In genomic region chr4:33285448-33285847, GRCm38 (mm10) we compare ENCODE assay signal across 24 mouse cellular contexts. TPM values are rescaled to one million over a fixed set of nuclear protein-coding genes. Genes with fewer than 3 reads are reported as not detected.
DNase-seq lines count a peak whose midpoint lies in the region; ATAC-seq lines count a peak whose summit lies in the region.
"Had no signal": no experiment of that assay in that cellular context is flagged by ENCODE, and none has a peak within 500 bp of the region (broad histone marks: within the 10 kb centered on the region; RNA-seq: fewer than 3 reads in every experiment).

No protein-coding gene starts in this region.

- 93% methylated on average over 8 of the region's 8 CpGs for WGBS in kidney, embryonic 14.5 days
- 89% methylated on average over 8 of the region's 8 CpGs for WGBS in forebrain, embryonic 13.5 days

- no peak for ATAC-seq in kidney, embryonic 14.5 days (ENCODE audit: low FRiP score, low TSS enrichment)
- 0 out of 2 replicates have a peak, but pooled peaks have one; percentile 35 for ATAC-seq in megakaryocyte progenitor cell, adult 5-6 weeks (replicated peaks; ENCODE audit: poor library complexity)
- ATAC-seq in forebrain, embryonic 13.5 days: no peak
- ATAC-seq: activated CD4-positive, CD25-positive, alpha-beta regulatory T cell, adult 4 months; forebrain, embryonic 15.5 days; Patski had no signal

- H3K27ac ChIP-seq in kidney, embryonic 14.5 days (ENCODE audit: low read depth, low read length): no peak overlapping the region
- H3K27ac ChIP-seq in forebrain, embryonic 13.5 days: no peak overlapping the region
- H3K27ac ChIP-seq: embryonic facial prominence, embryonic 15.5 days; forebrain, embryonic 10.5 days; forebrain, embryonic 15.5 days; heart, adult 2 months; hindbrain, embryonic 10.5 days; hindbrain, embryonic 14.5 days had no signal

- DNase-seq in kidney, adult 11 months: peak; percentile 43
- peak; percentile 51 for DNase-seq in kidney, adult 9 months
- no peak for DNase-seq in kidney, postnatal 4 days
- peak; percentile 40 for DNase-seq in kidney, postnatal 14 days
- DNase-seq in B cell, adult 2 months: no peak
- DNase-seq: adrenal gland, postnatal 14 days; cerebellum, adult 18-20 months; cerebellum, postnatal 10 days; embryo, embryonic 11 days; gastrocnemius, postnatal 36 days; heart, adult 2 months had no signal

- no peaks in the 10 kb centered on the region for H3K9me3 ChIP-seq in kidney, embryonic 14.5 days (ENCODE audit: control insufficient read depth, low read length)
- H3K9me3 ChIP-seq in forebrain, embryonic 13.5 days (replicated peaks): no peaks in the 10 kb centered on the region
- H3K9me3 ChIP-seq: embryonic facial prominence, embryonic 15.5 days; forebrain, embryonic 10.5 days; forebrain, embryonic 15.5 days; heart, embryonic 12.5 days; hindbrain, embryonic 10.5 days had no signal

- no peaks in the 10 kb centered on the region for H3K36me3 ChIP-seq in kidney, embryonic 14.5 days (ENCODE audit: control insufficient read depth, insufficient read depth, low read length)
- H3K36me3 ChIP-seq in forebrain, embryonic 13.5 days (ENCODE audit: poor library complexity, severe bottlenecking): no peaks in the 10 kb centered on the region
- H3K36me3 ChIP-seq: embryonic facial prominence, embryonic 15.5 days; forebrain, embryonic 10.5 days; forebrain, embryonic 15.5 days; heart, embryonic 12.5 days; hindbrain, embryonic 10.5 days had no signal

- H3K4me3 ChIP-seq in kidney, embryonic 14.5 days (ENCODE audit: low read length): no peak overlapping the region
- no peak overlapping the region for H3K4me3 ChIP-seq in forebrain, embryonic 13.5 days
- H3K4me3 ChIP-seq: embryonic facial prominence, embryonic 15.5 days; erythroblast, embryonic 14.5 days; forebrain, embryonic 10.5 days; forebrain, embryonic 15.5 days; heart, adult 2 months; heart, embryonic 12.5 days; hindbrain, embryonic 10.5 days had no signal

- no peaks in the 10 kb centered on the region for H3K4me1 ChIP-seq in kidney, embryonic 14.5 days (ENCODE audit: control insufficient read depth, insufficient read depth, low read length)
- no peaks in the 10 kb centered on the region for H3K4me1 ChIP-seq in forebrain, embryonic 13.5 days
- H3K4me1 ChIP-seq: forebrain, embryonic 10.5 days; forebrain, embryonic 15.5 days; hindbrain, embryonic 10.5 days had no signal

- no peaks in the 10 kb centered on the region for H3K27me3 ChIP-seq in kidney, embryonic 14.5 days (ENCODE audit: control insufficient read depth, insufficient read depth, low read length)
- no peaks in the 10 kb centered on the region for H3K27me3 ChIP-seq in forebrain, embryonic 13.5 days
- H3K27me3 ChIP-seq: CH12.LX; embryonic facial prominence, embryonic 15.5 days; forebrain, embryonic 15.5 days; heart, embryonic 12.5 days; Patski had no signal

- H3K4me2 ChIP-seq in kidney, embryonic 14.5 days (replicated peaks; ENCODE audit: low read depth, low read length): no peak overlapping the region
- no peak overlapping the region for H3K4me2 ChIP-seq in forebrain, embryonic 13.5 days
- H3K4me2 ChIP-seq: embryonic facial prominence, embryonic 15.5 days; forebrain, embryonic 15.5 days; heart, embryonic 12.5 days; hindbrain, embryonic 14.5 days had no signal

- H3K9ac ChIP-seq in kidney, embryonic 14.5 days (ENCODE audit: low read depth, low read length): no peak overlapping the region
- no peak overlapping the region for H3K9ac ChIP-seq in forebrain, embryonic 13.5 days
- H3K9ac ChIP-seq: embryonic facial prominence, embryonic 15.5 days; forebrain, embryonic 15.5 days; heart, embryonic 12.5 days; hindbrain, embryonic 14.5 days had no signal

RNA-seq across cellular contexts. Expression of gene Pnrc1, which starts 4.5 kb away (rescaled TPM):
- 99.0 and 113 TPM in 2 replicates for polyA plus RNA-seq in kidney, embryonic 14.5 days (2014; fragmentation: Nextera tagmentation; extraction: Ambion mirVana)
- total RNA-seq in megakaryocyte progenitor cell, adult 5-6 weeks (2015): 155 and 182 TPM in 2 replicates
- 91.2 and 96.2 TPM in 2 replicates for total RNA-seq in megakaryocyte progenitor cell, adult 5-6 weeks (2017)
- 76.4 and 85.7 TPM in 2 replicates for polyA plus RNA-seq in forebrain, embryonic 13.5 days (2015; fragmentation: Nextera tagmentation; extraction: Ambion mirVana)

RNA-seq across cellular contexts. Expression of gene Rngtt, which starts 24.7 kb away (rescaled TPM):
- polyA plus RNA-seq in kidney, embryonic 14.5 days (2014; fragmentation: Nextera tagmentation; extraction: Ambion mirVana): 22.4 and 26.7 TPM in 2 replicates
- 26.5 and 30.9 TPM in 2 replicates for total RNA-seq in megakaryocyte progenitor cell, adult 5-6 weeks (2015)
- 30.6 and 45.3 TPM in 2 replicates for total RNA-seq in megakaryocyte progenitor cell, adult 5-6 weeks (2017)
- 35.1 and 36.6 TPM in 2 replicates for polyA plus RNA-seq in forebrain, embryonic 13.5 days (2015; fragmentation: Nextera tagmentation; extraction: Ambion mirVana)

Comparison
In these comparisons a context has a peak if more than half of its experiments do, and no peak if none do; other contexts are left out.
1. DNase-seq: peak in kidney, adult 11 months (single experiment), kidney, adult 9 months (single experiment) and kidney, postnatal 14 days (single experiment); none in kidney, postnatal 4 days (0 of 2) and B cell, adult 2 months (0 of 2).